Mouse (Mus musculus) cerebellum, postnatal 14 days (tissue): Measurements from ENCODE around the gene Gm10964.
"Not testable (repeated sequence)": the region's sequence is repeated elsewhere in the genome, so short reads cannot be mapped to it uniquely, and the experiment has no call there.

Experiments used
- DNase-seq, 2 experiments: peaks; one replicate each; pipeline ENCODE4 v3.0.0; 2021; ENCODE audit warnings: mixed read lengths in 2 of 2

Gm10964 gene

GRCm38 (mm10) chr3:103779183-103779582 is 40.0 kb downstream of the Gm10964 start:
- no peak for DNase-seq

GRCm38 (mm10) chr3:103780271-103780670 is 41.1 kb downstream of the Gm10964 start:
- peak in 1 of 2 experiments; percentile 24 for DNase-seq

DNA sequence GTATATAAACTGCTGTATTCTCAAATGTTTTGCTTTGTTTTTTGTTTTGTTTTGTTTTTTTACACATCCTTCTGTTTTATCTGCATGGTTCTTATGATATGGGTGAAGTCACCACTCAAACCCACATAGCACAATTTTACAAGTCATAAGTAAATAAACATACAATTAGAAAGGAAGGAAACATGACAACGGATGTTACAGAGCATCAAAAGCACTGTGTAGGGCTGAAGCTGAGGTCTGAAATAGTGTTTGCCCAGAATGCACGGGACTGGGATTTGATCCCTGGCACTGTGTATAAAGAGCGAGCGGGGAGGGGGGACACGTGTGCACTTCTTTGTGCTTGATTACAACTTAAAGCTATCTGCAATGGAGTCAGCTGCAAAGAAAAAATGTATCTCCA is 41.6 kb downstream of the Gm10964 start:
- no peak for DNase-seq

GRCm38 (mm10) chr3:103782844-103783609 is 43.9 kb downstream of the Gm10964 start:
- no peak for DNase-seq

GRCm38 (mm10) chr3:103787225-103787624 is 48.1 kb downstream of the Gm10964 start:
- DNase-seq: no peak

- no peak for DNase-seq
These were observed 49.9 kb downstream of the Gm10964 start for GRCm38 (mm10) chr3:103789096-103789495.

DNA sequence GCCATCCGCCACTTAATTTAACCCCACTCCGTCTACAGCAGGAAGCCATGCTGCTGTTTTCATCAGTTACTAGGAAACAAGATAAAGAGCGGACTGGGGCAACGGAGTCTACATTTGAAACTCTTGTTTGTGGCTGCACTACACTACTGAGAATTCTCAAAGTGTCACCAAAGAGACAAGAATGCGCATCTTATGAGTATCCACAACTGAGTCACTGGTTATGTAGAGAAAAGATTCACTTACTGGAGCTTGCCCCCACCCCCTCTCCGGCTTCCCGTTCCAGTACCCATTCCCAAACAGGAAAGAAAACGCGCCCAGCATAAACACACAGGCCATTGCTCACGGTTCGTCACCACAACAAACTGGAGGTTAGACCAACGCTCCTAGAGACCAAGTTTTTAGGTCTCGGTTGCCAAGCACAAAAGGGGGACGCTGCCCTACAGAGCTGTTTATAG is 50.8 kb downstream of the Gm10964 start:
- DNase-seq: peak; percentile 39

DNA sequence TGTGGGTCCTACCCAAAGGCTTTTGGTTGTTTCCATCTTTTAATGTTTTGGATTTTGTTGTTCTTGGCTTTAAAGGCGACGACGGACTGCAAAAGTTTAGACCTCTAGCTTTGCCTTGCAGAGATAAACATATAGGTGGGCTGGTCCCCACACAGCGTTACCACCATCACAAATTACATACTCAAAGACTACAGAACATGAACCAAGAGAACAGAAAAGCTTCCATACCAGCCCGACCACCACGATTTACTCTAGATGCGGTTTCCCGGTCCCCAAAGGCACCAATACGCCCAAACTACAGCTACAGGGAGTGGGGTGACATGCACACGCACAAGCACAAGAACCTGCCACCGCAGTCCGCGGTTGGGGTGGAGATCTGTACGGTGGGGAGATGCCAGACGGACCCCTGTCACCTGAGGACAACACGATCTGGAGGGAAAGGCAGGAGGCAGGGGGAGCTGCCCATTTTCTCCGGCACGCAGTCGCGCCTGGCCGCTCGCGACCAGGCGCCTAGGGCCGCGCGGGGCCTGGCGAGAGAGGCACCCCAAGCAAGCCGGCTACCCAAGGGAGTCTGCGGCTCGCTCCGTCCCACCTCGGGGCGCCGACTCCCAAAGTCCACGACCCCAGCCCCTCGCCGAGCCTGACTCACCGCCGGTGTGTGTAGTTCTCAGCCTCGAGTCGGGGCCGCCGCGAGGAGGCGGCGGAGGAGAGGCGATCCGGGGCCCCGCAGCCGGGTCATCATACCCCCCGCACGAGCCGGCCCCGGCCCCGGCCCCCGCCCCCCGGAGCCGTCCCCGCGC is 51.4 kb downstream of the Gm10964 start:
- peak; percentile 59 to 67 for DNase-seq

GRCm38 (mm10) chr3:103791230-103792110 is 52.3 kb downstream of the Gm10964 start, which contains the start of gene Hipk1:
Gene Hipk1 (minus strand): TSS chr3:103791563.
- DNase-seq: peak; percentile 95 to 96

GRCm38 (mm10) chr3:103792111-103792406 is 52.9 kb downstream of the Gm10964 start:
- not testable (repeated sequence) for DNase-seq

- DNase-seq: no peak
These were observed 53.4 kb downstream of the Gm10964 start for GRCm38 (mm10) chr3:103792566-103792965.
